ENCODE assay signal across 8 mouse cellular contexts in genomic region chr8:120426622-120427385, GRCm38 (mm10).
DNase-seq lines count a peak whose midpoint lies in the region; ATAC-seq lines count a peak whose summit lies in the region.

No protein-coding gene starts in this region.

- 50% methylated on average over 20 of the region's 20 CpGs for WGBS in hindbrain, embryonic 15.5 days
- 18% methylated on average over 20 of the region's 20 CpGs for WGBS in midbrain, embryonic 11.5 days

- H3K4me3 ChIP-seq in hindbrain, embryonic 15.5 days = no peak overlapping the region
- no peak overlapping the region for H3K4me3 ChIP-seq in midbrain, embryonic 11.5 days (ENCODE audit: low read depth, low read length)

- intact Hi-C loops in gastrocnemius, postnatal 14 days (cut with DNase I; ENCODE audit: low total_unique reads) = no loop called here

- H3K4me1 ChIP-seq in hindbrain, embryonic 15.5 days (replicated peaks) = peaks cover 64% of the 10 kb centered on the region
- peaks cover 64% of the 10 kb centered on the region for H3K4me1 ChIP-seq in midbrain, embryonic 11.5 days (ENCODE audit: control insufficient read depth, insufficient read depth, low read length)

- no peak overlapping the region for H3K4me2 ChIP-seq in hindbrain, embryonic 15.5 days
- H3K4me2 ChIP-seq in midbrain, embryonic 11.5 days = no peak overlapping the region; the same call in 1 of the 2 replicates

- DNase-seq in urinary bladder, postnatal 14 days (ENCODE audit: low spot score) = peak; percentile 55
- DNase-seq in urinary bladder, adult 18-20 months (ENCODE audit: low spot score in 2 of 2) = no peak
- peak; percentile 67 for DNase-seq in gastrocnemius, postnatal 14 days
- DNase-seq in left cerebral cortex, adult 8-10 months (ENCODE audit: low spot score in 2 of 2) = peak; percentile 65 to 80
- peak; percentile 92 for DNase-seq in midbrain, embryonic 11.5 days (ENCODE audit: low spot score, missing footprints)
- no peak for DNase-seq in T-cell, adult 2 months (ENCODE audit: low spot score)

- no peaks in the 10 kb centered on the region for H3K36me3 ChIP-seq in hindbrain, embryonic 15.5 days
- no peaks in the 10 kb centered on the region for H3K36me3 ChIP-seq in midbrain, embryonic 11.5 days (ENCODE audit: control insufficient read depth, insufficient read depth, low read length)

- H3K27me3 ChIP-seq in hindbrain, embryonic 15.5 days = no peaks in the 10 kb centered on the region
- peaks cover 2% of the 10 kb centered on the region; the same call in 1 of the 2 replicates for H3K27me3 ChIP-seq in midbrain, embryonic 11.5 days (ENCODE audit: control insufficient read depth, insufficient read depth, low read length)

- H3K27ac ChIP-seq in hindbrain, embryonic 15.5 days (replicated peaks) = peak overlapping the region; percentile 89
- H3K27ac ChIP-seq in midbrain, embryonic 11.5 days (ENCODE audit: low read depth, low read length) = peak overlapping the region; percentile 87

- no peak overlapping the region for H3K9ac ChIP-seq in hindbrain, embryonic 15.5 days
- H3K9ac ChIP-seq in midbrain, embryonic 11.5 days (ENCODE audit: low read length) = peak overlapping the region; percentile 20; the same call in 1 of the 2 replicates

- no peaks in the 10 kb centered on the region for H3K9me3 ChIP-seq in hindbrain, embryonic 15.5 days
- no peaks in the 10 kb centered on the region for H3K9me3 ChIP-seq in midbrain, embryonic 11.5 days (ENCODE audit: control insufficient read depth, low read length)

- ATAC-seq in hindbrain, embryonic 15.5 days (ENCODE audit: low FRiP score, low read depth) = no peak
- no peak for ATAC-seq in midbrain, embryonic 11.5 days (ENCODE audit: low FRiP score)
- ATAC-seq in erythroid progenitor cell, adult 5-6 weeks (replicated peaks; ENCODE audit: low FRiP score, poor library complexity, severe bottlenecking) = no peak

Comparison
In these comparisons a context has a peak if more than half of its experiments do, and no peak if none do; other contexts are left out.
1. DNase-seq: peak in urinary bladder, postnatal 14 days (single experiment), gastrocnemius, postnatal 14 days (single experiment), left cerebral cortex, adult 8-10 months (2 of 2) and midbrain, embryonic 11.5 days (single experiment); none in urinary bladder, adult 18-20 months (0 of 2) and T-cell, adult 2 months (single experiment).